Mouse (Mus musculus): ENCODE results near the gene Ubp1.

Gene Ubp1

GRCm38 (mm10) chr9:114019012-114019762 is 88.5 kb downstream of the Ubp1 start:
- DNase-seq, result no peak

- no peak for DNase-seq
Measured at GRCm38 (mm10) chr9:114022141-114022540, 91.4 kb downstream of the Ubp1 start.

- DNase-seq, result no peak
Measured at GRCm38 (mm10) chr9:114025182-114025581, 94.4 kb downstream of the Ubp1 start.

GRCm38 (mm10) chr9:114025846-114026245 is 95.1 kb downstream of the Ubp1 start:
- no peak for DNase-seq

- peak; percentile 84 for DNase-seq
Measured at GRCm38 (mm10) chr9:114026261-114026934, 95.7 kb downstream of the Ubp1 start.

Measured in right cerebral cortex, postnatal 4 days (tissue).